Mouse (Mus musculus): Measurements from ENCODE around the gene Casp2.

The Casp2 gene

GRCm38 (mm10) chr6:42257303-42257863, 7.4 kb upstream of the Casp2 start:
- Histone ChIP-seq H3K36me3 (ENCODE audit: control insufficient read depth, insufficient read depth, low read length, poor library complexity, severe bottlenecking) (no peaks in the 10 kb centered on the region), H3K27me3 (ENCODE audit: control insufficient read depth, insufficient read depth, low read length, poor library complexity, severe bottlenecking) (no peaks in the 10 kb centered on the region)
- DNase-seq (ENCODE audit: low read depth, low spot score), result peak; percentile 77

DNA sequence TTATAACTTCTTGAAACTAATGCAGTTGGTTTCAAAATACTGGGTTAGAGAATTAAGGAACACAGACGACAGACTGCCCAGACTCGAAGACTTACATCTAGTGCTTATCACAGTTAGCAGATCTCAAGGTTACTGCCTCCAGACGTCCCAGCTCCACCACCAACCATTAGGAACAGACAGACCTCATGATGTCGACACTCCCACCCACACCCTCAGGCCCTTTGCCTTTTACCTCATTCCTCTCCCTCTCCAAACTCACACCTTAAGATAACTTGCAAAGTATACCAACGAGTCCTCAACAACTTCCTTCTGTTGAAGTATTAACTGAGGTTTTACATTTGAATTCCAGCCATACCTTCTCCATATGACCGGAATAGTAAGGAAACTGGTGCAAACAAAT, 4.4 kb upstream of the Casp2 start:
- no peaks in the 10 kb centered on the region for H3K36me3 ChIP-seq (ENCODE audit: control insufficient read depth, insufficient read depth, low read length, poor library complexity, severe bottlenecking)
- DNase-seq (ENCODE audit: low read depth, low spot score), result no peak

GRCm38 (mm10) chr6:42261524-42262170, 3.1 kb upstream of the Casp2 start, which contains the start of gene Tmem139:
Tmem139 (plus strand) TSS chr6:42261970.
- H3K27me3 ChIP-seq (ENCODE audit: control insufficient read depth, insufficient read depth, low read length, poor library complexity, severe bottlenecking), result no peaks in the 10 kb centered on the region
- H3K36me3 ChIP-seq (ENCODE audit: control insufficient read depth, insufficient read depth, low read length, poor library complexity, severe bottlenecking), result no peaks in the 10 kb centered on the region
- no peak for DNase-seq (ENCODE audit: low read depth, low spot score)

More for the DNA sequence above, 4.4 kb upstream of the Casp2 start:
- no peaks in the 10 kb centered on the region for H3K27me3 ChIP-seq (ENCODE audit: control insufficient read depth, insufficient read depth, low read length, poor library complexity, severe bottlenecking)

- H3K27me3 ChIP-seq (ENCODE audit: control insufficient read depth, insufficient read depth, low read length, poor library complexity, severe bottlenecking), result no peaks in the 10 kb centered on the region
- peak; percentile 70 for DNase-seq (ENCODE audit: low read depth, low spot score)
- peaks cover 8% of the 10 kb centered on the region; the same call in 1 of the 2 replicates for H3K36me3 ChIP-seq (ENCODE audit: control insufficient read depth, insufficient read depth, low read length, poor library complexity, severe bottlenecking)
Measured at GRCm38 (mm10) chr6:42265391-42266330, 876 bp downstream of the Casp2 start.

DNA sequence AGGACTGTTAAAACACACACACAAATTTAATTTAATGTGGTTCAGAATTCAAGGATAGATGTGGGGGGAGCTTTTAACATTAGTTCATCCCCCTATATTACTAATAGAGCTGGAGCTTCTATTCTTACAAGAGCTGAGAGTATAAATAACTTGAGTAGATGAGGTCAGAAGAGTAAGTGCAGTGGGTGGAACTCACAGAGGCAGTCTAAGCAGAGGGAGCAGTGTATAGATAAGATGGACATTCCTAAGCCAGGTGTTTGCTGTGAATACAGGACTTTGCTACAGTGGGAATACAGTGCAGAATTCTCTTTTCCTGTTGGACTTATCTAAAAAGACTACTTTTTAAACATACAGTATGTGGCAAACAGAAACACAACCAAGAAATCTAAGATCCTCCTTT, 6.0 kb downstream of the Casp2 start:
- no peak for DNase-seq (ENCODE audit: low read depth, low spot score)
- Histone ChIP-seq H3K27me3 (ENCODE audit: control insufficient read depth, insufficient read depth, low read length, poor library complexity, severe bottlenecking) (no peaks in the 10 kb centered on the region), H3K36me3 (ENCODE audit: control insufficient read depth, insufficient read depth, low read length, poor library complexity, severe bottlenecking) (peaks cover 24% of the 10 kb centered on the region; the same call in 1 of the 2 replicates)

DNA sequence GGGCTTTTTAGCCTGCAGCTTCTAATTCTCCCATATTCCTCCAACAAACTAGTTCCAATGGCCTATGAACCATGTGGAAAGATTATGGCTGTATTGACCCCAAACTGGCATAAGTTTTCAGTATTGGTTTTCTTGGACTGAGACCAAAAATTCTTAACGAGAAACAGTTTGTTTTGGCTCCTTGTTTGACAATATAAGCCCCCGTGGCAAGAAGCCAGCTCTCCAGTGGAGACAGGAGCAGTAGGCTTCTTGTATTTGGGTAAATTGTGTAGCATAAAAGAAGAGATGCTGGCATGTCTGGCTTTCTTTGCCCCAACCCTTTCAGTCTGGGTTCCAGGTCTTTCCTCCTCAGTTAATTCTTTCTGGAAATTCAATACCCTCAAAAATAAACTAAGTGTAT, 11.4 kb downstream of the Casp2 start:
- H3K36me3 ChIP-seq (ENCODE audit: control insufficient read depth, insufficient read depth, low read length, poor library complexity, severe bottlenecking), result peaks cover 34% of the 10 kb centered on the region
- no peak for DNase-seq (ENCODE audit: low read depth, low spot score)
- H3K27me3 ChIP-seq (ENCODE audit: control insufficient read depth, insufficient read depth, low read length, poor library complexity, severe bottlenecking), result no peaks in the 10 kb centered on the region

DNA sequence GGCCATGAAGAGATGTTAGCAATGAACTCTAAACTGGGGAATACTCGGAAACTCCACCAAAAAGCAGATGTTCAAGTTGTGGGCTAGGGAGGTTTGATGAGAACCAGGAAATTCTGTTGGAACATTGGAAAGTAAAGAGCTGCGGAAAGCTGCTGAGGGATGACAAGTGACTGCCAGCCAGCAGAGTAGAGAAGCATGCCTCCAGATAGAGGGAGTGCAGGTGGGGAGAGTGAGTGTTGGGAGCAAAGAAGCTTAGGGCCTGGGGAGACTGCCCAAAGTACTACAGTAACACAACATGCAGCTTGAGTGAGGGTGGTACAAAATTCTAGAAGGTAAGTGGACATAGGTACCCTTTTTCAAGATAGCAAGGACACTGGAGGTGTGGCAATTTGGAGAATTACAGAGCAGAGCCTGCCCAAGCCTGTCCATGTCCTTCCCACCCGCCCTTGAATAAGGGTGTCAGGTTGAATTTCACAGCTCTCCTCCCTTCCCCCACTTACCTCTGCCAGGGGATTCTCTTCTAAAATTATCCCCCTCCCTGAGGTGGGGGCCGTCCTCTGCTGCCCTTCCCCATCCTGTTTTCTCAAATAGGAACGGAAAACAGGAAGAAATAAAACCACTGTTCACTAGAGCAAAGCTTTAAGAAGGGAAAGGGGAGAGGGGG, 18.2 kb downstream of the Casp2 start:
- Histone ChIP-seq H3K27me3 (ENCODE audit: control insufficient read depth, insufficient read depth, low read length, poor library complexity, severe bottlenecking) (no peaks in the 10 kb centered on the region), H3K36me3 (ENCODE audit: control insufficient read depth, insufficient read depth, low read length, poor library complexity, severe bottlenecking) (peaks cover 12% of the 10 kb centered on the region; the same call in 1 of the 2 replicates)
- no peak for DNase-seq (ENCODE audit: low read depth, low spot score)

- Histone ChIP-seq H3K36me3 (ENCODE audit: control insufficient read depth, insufficient read depth, low read length, poor library complexity, severe bottlenecking) (0 out of 2 replicates have a peak, but pooled peaks cover 2% of the 10 kb centered on the region), H3K27me3 (ENCODE audit: control insufficient read depth, insufficient read depth, low read length, poor library complexity, severe bottlenecking) (no peaks in the 10 kb centered on the region)
- no peak for DNase-seq (ENCODE audit: low read depth, low spot score)
Measured at GRCm38 (mm10) chr6:42286448-42286847, 21.7 kb downstream of the Casp2 start, which contains the start of gene Clcn1. Clcn1 (plus strand) TSS chr6:42286685.

- Histone ChIP-seq H3K27me3 (ENCODE audit: control insufficient read depth, insufficient read depth, low read length, poor library complexity, severe bottlenecking) (no peaks in the 10 kb centered on the region), H3K36me3 (ENCODE audit: control insufficient read depth, insufficient read depth, low read length, poor library complexity, severe bottlenecking) (0 out of 2 replicates have a peak, but pooled peaks cover under 1% of the 10 kb centered on the region)
- no peak for DNase-seq (ENCODE audit: low read depth, low spot score)
Measured at GRCm38 (mm10) chr6:42287562-42287961, 22.8 kb downstream of the Casp2 start.

DNA sequence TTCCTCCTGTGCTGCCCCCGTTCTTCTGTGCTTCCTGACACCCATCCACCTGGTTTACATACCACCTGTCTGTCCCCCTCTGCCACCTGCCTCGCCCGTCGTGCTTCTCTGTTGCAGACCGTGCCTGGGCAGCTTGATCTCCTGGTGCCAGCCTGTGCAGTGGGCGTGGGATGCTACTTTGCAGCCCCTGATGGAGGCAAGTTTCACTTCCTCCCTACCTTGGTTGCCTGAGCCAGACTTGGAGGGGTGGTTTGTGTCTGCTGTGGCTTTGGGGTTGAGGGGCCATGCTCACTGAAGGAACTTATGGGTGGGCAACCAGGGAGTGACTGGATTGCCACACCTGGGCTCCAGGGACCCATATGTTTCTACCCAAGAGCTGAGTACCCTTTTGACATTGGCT, 28.5 kb downstream of the Casp2 start:
- no peaks in the 10 kb centered on the region for H3K36me3 ChIP-seq (ENCODE audit: control insufficient read depth, insufficient read depth, low read length, poor library complexity, severe bottlenecking)
- peak; percentile 73 for DNase-seq (ENCODE audit: low read depth, low spot score)
- no peaks in the 10 kb centered on the region for H3K27me3 ChIP-seq (ENCODE audit: control insufficient read depth, insufficient read depth, low read length, poor library complexity, severe bottlenecking)

- Histone ChIP-seq H3K36me3 (ENCODE audit: control insufficient read depth, insufficient read depth, low read length, poor library complexity, severe bottlenecking) (no peaks in the 10 kb centered on the region), H3K27me3 (ENCODE audit: control insufficient read depth, insufficient read depth, low read length, poor library complexity, severe bottlenecking) (no peaks in the 10 kb centered on the region)
- no peak for DNase-seq (ENCODE audit: low read depth, low spot score)
Measured at GRCm38 (mm10) chr6:42295549-42296094, 30.8 kb downstream of the Casp2 start.

DNA sequence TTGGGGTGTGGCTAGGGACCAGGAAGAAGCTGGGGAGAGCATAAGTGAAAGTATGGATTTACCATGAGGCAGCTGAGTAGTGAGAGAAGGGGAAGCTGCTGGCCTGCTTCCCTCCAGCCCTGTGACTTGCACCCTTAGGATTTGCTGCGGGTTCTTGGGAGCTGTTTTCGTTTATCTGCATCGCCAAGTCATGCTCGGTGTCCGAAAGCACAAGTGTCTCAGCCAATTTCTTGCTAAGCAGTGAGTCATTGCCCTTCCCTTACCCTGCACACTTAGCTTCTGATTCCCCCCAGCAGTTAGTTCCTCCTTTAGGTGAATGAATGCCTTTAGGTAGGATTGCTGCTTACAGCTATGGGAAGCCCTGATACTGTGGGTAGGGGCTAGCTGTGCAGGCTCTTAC, 34.6 kb downstream of the Casp2 start:
- DNase-seq (ENCODE audit: low read depth, low spot score), result no peak
- Histone ChIP-seq H3K36me3 (ENCODE audit: control insufficient read depth, insufficient read depth, low read length, poor library complexity, severe bottlenecking) (no peaks in the 10 kb centered on the region), H3K27me3 (ENCODE audit: control insufficient read depth, insufficient read depth, low read length, poor library complexity, severe bottlenecking) (no peaks in the 10 kb centered on the region)

DNA sequence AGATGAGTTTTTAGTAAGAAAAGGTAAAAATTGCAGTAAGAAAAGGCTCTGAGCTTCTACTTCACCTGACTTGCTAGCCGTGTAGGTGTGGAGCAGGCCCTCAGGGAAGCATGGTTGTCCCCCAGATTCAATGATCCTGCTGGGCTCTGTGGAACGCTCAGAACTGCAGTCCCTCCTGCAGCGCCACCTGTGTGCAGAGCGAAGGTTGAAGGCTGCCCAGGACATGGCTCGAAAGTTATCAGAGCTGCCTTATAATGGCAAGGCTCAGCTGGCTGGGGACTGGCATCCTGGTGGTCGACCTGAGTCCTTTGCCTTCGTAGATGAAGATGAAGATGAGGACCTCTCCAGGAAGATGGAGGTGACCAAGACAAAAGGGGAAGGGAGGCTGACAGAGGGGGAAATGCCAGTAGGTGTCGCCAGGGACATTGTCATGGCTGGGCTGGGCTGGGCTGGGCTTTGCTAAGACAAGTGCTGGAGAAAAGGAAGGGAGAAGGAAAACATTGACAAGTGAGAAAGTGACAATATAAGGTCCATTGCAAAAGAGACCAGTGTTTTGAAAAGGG, 45.1 kb downstream of the Casp2 start:
- Histone ChIP-seq H3K27me3 (ENCODE audit: control insufficient read depth, insufficient read depth, low read length, poor library complexity, severe bottlenecking) (no peaks in the 10 kb centered on the region), H3K36me3 (ENCODE audit: control insufficient read depth, insufficient read depth, low read length, poor library complexity, severe bottlenecking) (no peaks in the 10 kb centered on the region)
- DNase-seq (ENCODE audit: low read depth, low spot score), result no peak

Data from splenic B cell, adult 2 months (primary cell).